Mouse (Mus musculus) liver, embryonic 13.5 days (tissue): ENCODE measurements around the gene Wdr34. TPM values are rescaled to one million over a fixed set of nuclear protein-coding genes. Genes with fewer than 3 reads are reported as not detected.

ENCODE experiments used
- ATAC-seq: fragments of 200-750 bp; cut with Nextera tagmentation; 2 replicates; pipeline ENCODE4 v1.8.0; 2017; ENCODE audit warnings: low read depth, mild to moderate bottlenecking, moderate number of reproducible peaks, moderate library complexity
- DNase-seq: peaks from one replicate; pipeline ENCODE4 v3.0.0; 2022
- H3K27ac ChIP-seq: fragments of 300-500 bp; sonication (generic); 2 replicates; pipeline ENCODE4 v1.5.1; 2015; ENCODE audit warnings: moderate library complexity, mild to moderate bottlenecking, inconsistent platforms
- H3K27me3 ChIP-seq: fragments of 300-500 bp; sonication (generic); 2 replicates; pipeline ENCODE4 v1.6.1; 2015; ENCODE audit warnings: mild to moderate bottlenecking, inconsistent platforms
- H3K36me3 ChIP-seq: fragments of 300-500 bp; sonication (generic); 2 replicates; pipeline ENCODE4 v1.6.1; 2015; ENCODE audit warnings: mild to moderate bottlenecking, inconsistent platforms
- H3K4me1 ChIP-seq: fragments of 300-500 bp; sonication (generic); replicated peaks from 2 replicates; pipeline ENCODE4 v1.6.1; 2015; ENCODE audit warnings: inconsistent platforms
- H3K4me2 ChIP-seq: fragments of 300-500 bp; sonication (generic); 2 replicates; pipeline ENCODE4 v1.6.1; 2015; ENCODE audit warnings: inconsistent platforms, mild to moderate bottlenecking, moderate library complexity
- H3K4me3 ChIP-seq: fragments of 300-500 bp; sonication (generic); replicated peaks from 2 replicates; pipeline ENCODE4 v1.5.1; 2015; ENCODE audit warnings: mild to moderate bottlenecking, inconsistent platforms
- H3K9ac ChIP-seq: fragments of 300-500 bp; sonication (generic); 2 replicates; pipeline ENCODE4 v1.6.1; 2015; ENCODE audit warnings: mild to moderate bottlenecking, inconsistent platforms
- H3K9me3 ChIP-seq: fragments of 300-500 bp; sonication (generic); replicated peaks from 2 replicates; pipeline ENCODE4 v1.6.1; 2016; ENCODE audit warnings: inconsistent platforms
- WGBS: fragments of 180-500 bp; shearing (Covaris S2); methylation state at CpG from one replicate; pipeline ENCODE4 v1.1.7; 2015; ENCODE audit not compliant: insufficient replicate concordance; 5-methylcytosine and 5-hydroxymethylcytosine counted together
- microRNA-seq: library from miRNA; unstranded; fragments of <30 nt; microRNA quantifications from one replicate; pipeline ENCODE4, GENCODE M21; 2016
- polyA plus RNA-seq: library from polyadenylated mRNA; unstranded; fragments of >200 nt; fragmentation: Nextera tagmentation; extraction: Ambion mirVana; gene quantifications from 2 replicates; pipeline ENCODE4 v1.2.1, GENCODE M21; 2015

The Wdr34 gene
- polyA plus RNA-seq, 1 experiment from 2014 or later: 10.7 TPM

- no peak overlapping the region for H3K27ac ChIP-seq
- no peaks in the 10 kb centered on the region for H3K4me1 ChIP-seq
- ATAC-seq (no peak), DNase-seq (no peak)
- H3K4me2 ChIP-seq: no peak overlapping the region
- H3K27me3 ChIP-seq: no peaks in the 10 kb centered on the region
- no peaks in the 10 kb centered on the region for H3K9me3 ChIP-seq
- WGBS: 81% methylated on average over 5 of the region's 5 CpGs
- H3K4me3 ChIP-seq: no peak overlapping the region
- peaks cover 69% of the 10 kb centered on the region for H3K36me3 ChIP-seq
- no peak overlapping the region for H3K9ac ChIP-seq
Observed at GRCm38 (mm10) chr2:30026997-30027396, 21.7 kb downstream of the Wdr34 start.

- H3K4me2 ChIP-seq: no peak overlapping the region
- WGBS: 69% methylated on average over 4 of the region's 4 CpGs
- no peak overlapping the region for H3K27ac ChIP-seq
- no peak overlapping the region for H3K9ac ChIP-seq
- no peak for DNase-seq
- no peak overlapping the region for H3K4me3 ChIP-seq
- ATAC-seq: no peak
- H3K36me3 ChIP-seq: peaks cover 67% of the 10 kb centered on the region
- no peaks in the 10 kb centered on the region for H3K9me3 ChIP-seq
- H3K4me1 ChIP-seq: no peaks in the 10 kb centered on the region
- H3K27me3 ChIP-seq: no peaks in the 10 kb centered on the region
Observed at GRCm38 (mm10) chr2:30025454-30025853, 23.2 kb downstream of the Wdr34 start.

GRCm38 (mm10) chr2:30014326-30014966, 34.2 kb downstream of the Wdr34 start:
- DNase-seq (no peak), ATAC-seq (no peak)
- H3K27ac ChIP-seq: no peak overlapping the region
- no peaks in the 10 kb centered on the region for H3K27me3 ChIP-seq
- 74% methylated on average over 11 of the region's 11 CpGs for WGBS
- H3K9ac ChIP-seq: no peak overlapping the region
- no peak overlapping the region for H3K4me3 ChIP-seq
- H3K36me3 ChIP-seq: peaks cover 54% of the 10 kb centered on the region
- H3K9me3 ChIP-seq: no peaks in the 10 kb centered on the region
- H3K4me1 ChIP-seq: no peaks in the 10 kb centered on the region
- no peak overlapping the region for H3K4me2 ChIP-seq

- Histone ChIP-seq H3K27ac (no peak overlapping the region), H3K36me3 (peaks cover 61% of the 10 kb centered on the region), H3K4me2 (no peak overlapping the region), H3K27me3 (no peaks in the 10 kb centered on the region), H3K9me3 (no peaks in the 10 kb centered on the region), H3K9ac (no peak overlapping the region), H3K4me1 (no peaks in the 10 kb centered on the region), H3K4me3 (no peak overlapping the region)
- DNase-seq: no peak
- WGBS: 75% methylated on average over 8 of the region's 8 CpGs
- no peak for ATAC-seq
Observed at GRCm38 (mm10) chr2:30010840-30011281, 37.8 kb downstream of the Wdr34 start.

- no peak overlapping the region for H3K9ac ChIP-seq
- H3K4me2 ChIP-seq: no peak overlapping the region
- H3K4me3 ChIP-seq: no peak overlapping the region
- no peaks in the 10 kb centered on the region for H3K9me3 ChIP-seq
- DNase-seq: no peak
- no peaks in the 10 kb centered on the region for H3K27me3 ChIP-seq
- no peak overlapping the region for H3K27ac ChIP-seq
- no peaks in the 10 kb centered on the region for H3K4me1 ChIP-seq
- WGBS: 52% methylated on average over 1 of the region's 1 CpGs
- H3K36me3 ChIP-seq: peaks cover 60% of the 10 kb centered on the region
- no peak for ATAC-seq
Observed at GRCm38 (mm10) chr2:30009101-30009500, 39.6 kb downstream of the Wdr34 start.

GRCm38 (mm10) chr2:29991962-29992361, 56.7 kb downstream of the Wdr34 start:
- no peak overlapping the region for H3K27ac ChIP-seq
- no peak for DNase-seq
- no peak overlapping the region for H3K9ac ChIP-seq
- no peak for ATAC-seq
- H3K36me3 ChIP-seq: peaks cover 45% of the 10 kb centered on the region
- H3K27me3 ChIP-seq: no peaks in the 10 kb centered on the region
- H3K9me3 ChIP-seq: no peaks in the 10 kb centered on the region
- WGBS: 43% methylated on average over 2 of the region's 2 CpGs
- no peak overlapping the region for H3K4me2 ChIP-seq
- H3K4me3 ChIP-seq: no peak overlapping the region
- no peaks in the 10 kb centered on the region for H3K4me1 ChIP-seq

Small RNAs within 50 kb of the gene (microRNA-seq; reads per million reads assigned to microRNA genes)
- not detected for gene Mir6997

Other genes starting within 250 kb of the Wdr34 start
- 2.3 and 2.4 TPM in 2 replicates for gene Slc27a4, start 246.2 kb downstream of the Wdr34 start, polyA plus RNA-seq
- gene Urm1, start 228.8 kb downstream of the Wdr34 start, polyA plus RNA-seq: 9.9 and 11.4 TPM in 2 replicates
- 31.1 and 39.0 TPM in 2 replicates for gene Cercam, start 179.7 kb downstream of the Wdr34 start, polyA plus RNA-seq
- 39.5 and 49.9 TPM in 2 replicates for gene Odf2, start 159.7 kb downstream of the Wdr34 start, polyA plus RNA-seq
- 29.8 and 33.7 TPM in 2 replicates for gene Gle1, start 113.5 kb downstream of the Wdr34 start, polyA plus RNA-seq
- gene Sptan1, start 83.3 kb downstream of the Wdr34 start, polyA plus RNA-seq: 10.9 and 11.3 TPM in 2 replicates
- gene Set, start 8.5 kb upstream of the Wdr34 start, polyA plus RNA-seq: 317 and 337 TPM in 2 replicates
- 3.1 and 3.2 TPM in 2 replicates for gene Pkn3, start 28.8 kb upstream of the Wdr34 start, polyA plus RNA-seq
- 22.8 and 23.9 TPM in 2 replicates for gene Zdhhc12, start 44.8 kb upstream of the Wdr34 start, polyA plus RNA-seq
- gene Zer1, start 75.7 kb upstream of the Wdr34 start, polyA plus RNA-seq: 2.2 and 2.6 TPM in 2 replicates
- 2.8 and 3.7 TPM in 2 replicates for gene Tbc1d13, start 84.9 kb upstream of the Wdr34 start, polyA plus RNA-seq
- gene Endog, start 122.6 kb upstream of the Wdr34 start, polyA plus RNA-seq: 14.2 and 15.6 TPM in 2 replicates
- gene Spout1, start 129.6 kb upstream of the Wdr34 start, polyA plus RNA-seq: 40.5 and 42.5 TPM in 2 replicates
- gene Kyat1, start 157.0 kb upstream of the Wdr34 start, polyA plus RNA-seq: 9.7 and 10.1 TPM in 2 replicates
- gene Lrrc8a, start 188.8 kb upstream of the Wdr34 start, polyA plus RNA-seq: 11.9 and 12.5 TPM in 2 replicates
- gene Gm28035, start 191.7 kb upstream of the Wdr34 start, polyA plus RNA-seq: 0.05 and 0.07 TPM in 2 replicates
- gene Phyhd1, start 217.3 kb upstream of the Wdr34 start, polyA plus RNA-seq: 8.1 and 8.9 TPM in 2 replicates
- 0.82 TPM in 1 of 2 replicates, not detected in the other for gene Gm28038, start 232.2 kb upstream of the Wdr34 start, polyA plus RNA-seq
- 14.0 and 14.4 TPM in 2 replicates for gene Dolk, start 237.5 kb upstream of the Wdr34 start, polyA plus RNA-seq
- 15.5 and 20.0 TPM in 2 replicates for gene Nup188, start 237.5 kb upstream of the Wdr34 start, polyA plus RNA-seq